Mouse (Mus musculus): ENCODE measurements around the gene Gria2. TPM values are rescaled to one million over a fixed set of nuclear protein-coding genes. Genes with fewer than 3 reads are reported as not detected.

The Gria2 gene
- polyA plus RNA-seq, 2 experiments = 5.0 to 6.9 TPM

DNA sequence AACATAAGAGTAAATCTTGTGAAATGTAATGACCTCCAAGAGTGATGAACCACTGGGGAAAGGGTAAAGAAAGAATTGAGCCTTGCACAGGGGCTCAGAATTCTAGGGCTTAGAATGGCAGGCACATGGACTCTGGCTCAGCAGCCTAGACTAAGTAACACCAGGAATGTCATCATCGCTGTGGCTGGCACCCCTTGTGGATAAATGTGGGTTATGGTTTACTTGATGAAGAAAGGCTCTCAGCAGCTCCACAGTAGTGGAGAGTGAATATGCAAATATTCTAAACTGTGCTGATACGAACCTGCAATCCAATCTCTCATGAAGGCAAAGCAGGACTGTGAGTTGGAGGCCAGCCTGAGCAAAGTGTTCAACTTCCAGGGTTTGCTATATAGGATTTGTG is 26.0 kb downstream of the Gria2 start:
- Histone ChIP-seq H3K4me3 (replicated peaks; ENCODE audit: low read length) (no peak overlapping the region), H3K4me2 (replicated peaks; ENCODE audit: low read depth, low read length, severe bottlenecking) (no peak overlapping the region), H3K9ac (ENCODE audit: low read depth, low read length, severe bottlenecking) (no peak overlapping the region), H3K4me1 (ENCODE audit: control insufficient read depth, insufficient read depth, low read length) (0 out of 2 replicates have a peak, but pooled peaks cover 3% of the 10 kb centered on the region), H3K9me3 (ENCODE audit: control insufficient read depth, low read length) (no peaks in the 10 kb centered on the region), H3K27ac (replicated peaks; ENCODE audit: low read depth, low read length) (no peak overlapping the region), H3K36me3 (ENCODE audit: control insufficient read depth, insufficient read depth, low read length) (no peaks in the 10 kb centered on the region), H3K27me3 (ENCODE audit: control insufficient read depth, insufficient read depth, low read length) (no peaks in the 10 kb centered on the region)
- TF ChIP-seq POLR2A (IDR thresholded peaks at IDR 0.05; ENCODE audit: borderline replicate concordance, extremely low read depth, insufficient read depth, insufficient read length) = no peak
- DNase-seq (ENCODE audit: low spot score) (no peak), ATAC-seq (ENCODE audit: low FRiP score, low read depth) (no peak)
- WGBS = 81% methylated on average over 2 of the region's 2 CpGs

DNA sequence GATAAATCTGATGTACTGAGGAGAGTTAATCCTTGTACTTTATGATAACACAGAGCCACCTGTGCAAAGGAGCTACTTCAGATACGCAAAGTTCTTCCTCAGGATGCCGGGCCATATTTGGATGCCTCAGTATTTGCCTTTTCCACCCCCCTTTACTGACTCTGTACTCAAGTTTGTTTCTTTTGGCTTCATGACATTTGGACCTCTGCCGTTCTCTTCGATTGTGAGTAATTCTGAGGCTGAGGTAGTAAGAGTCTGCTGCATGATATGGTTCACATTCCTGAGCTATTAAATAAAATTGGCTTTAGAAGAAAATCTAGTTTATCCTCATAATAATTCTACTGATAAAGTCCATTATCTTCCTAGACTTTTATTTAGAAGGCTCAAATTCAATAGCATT is 26.7 kb downstream of the Gria2 start:
- DNase-seq (ENCODE audit: low spot score) (no peak), ATAC-seq (ENCODE audit: low FRiP score, low read depth) (no peak)
- TF ChIP-seq POLR2A (IDR thresholded peaks at IDR 0.05; ENCODE audit: borderline replicate concordance, extremely low read depth, insufficient read depth, insufficient read length) = no peak
- H3K27ac ChIP-seq (replicated peaks; ENCODE audit: low read depth, low read length) = no peak overlapping the region
- no peaks in the 10 kb centered on the region for H3K36me3 ChIP-seq (ENCODE audit: control insufficient read depth, insufficient read depth, low read length)
- H3K4me2 ChIP-seq (replicated peaks; ENCODE audit: low read depth, low read length, severe bottlenecking) = no peak overlapping the region
- H3K4me1 ChIP-seq (ENCODE audit: control insufficient read depth, insufficient read depth, low read length) = 0 out of 2 replicates have a peak, but pooled peaks cover 3% of the 10 kb centered on the region
- no peak overlapping the region for H3K9ac ChIP-seq (ENCODE audit: low read depth, low read length, severe bottlenecking)
- H3K4me3 ChIP-seq (replicated peaks; ENCODE audit: low read length) = no peak overlapping the region
- H3K27me3 ChIP-seq (ENCODE audit: control insufficient read depth, insufficient read depth, low read length) = no peaks in the 10 kb centered on the region
- 90% methylated on average over 4 of the region's 4 CpGs for WGBS
- H3K9me3 ChIP-seq (ENCODE audit: control insufficient read depth, low read length) = no peaks in the 10 kb centered on the region

GRCm38 (mm10) chr3:80774005-80774764 is 28.4 kb downstream of the Gria2 start:
- DNase-seq (ENCODE audit: low spot score) = no peak
- H3K9me3 ChIP-seq (ENCODE audit: control insufficient read depth, low read length) = no peaks in the 10 kb centered on the region
- no peak for ATAC-seq (ENCODE audit: low FRiP score, low read depth)
- H3K9ac ChIP-seq (ENCODE audit: low read depth, low read length, severe bottlenecking) = no peak overlapping the region
- H3K27me3 ChIP-seq (ENCODE audit: control insufficient read depth, insufficient read depth, low read length) = no peaks in the 10 kb centered on the region
- no peak overlapping the region for H3K4me3 ChIP-seq (replicated peaks; ENCODE audit: low read length)
- H3K4me2 ChIP-seq (replicated peaks; ENCODE audit: low read depth, low read length, severe bottlenecking) = no peak overlapping the region
- no peak for TF ChIP-seq POLR2A (IDR thresholded peaks at IDR 0.05; ENCODE audit: borderline replicate concordance, extremely low read depth, insufficient read depth, insufficient read length)
- WGBS = 45% methylated on average over 4 of the region's 4 CpGs
- H3K36me3 ChIP-seq (ENCODE audit: control insufficient read depth, insufficient read depth, low read length) = no peaks in the 10 kb centered on the region
- H3K27ac ChIP-seq (replicated peaks; ENCODE audit: low read depth, low read length) = no peak overlapping the region
- 0 out of 2 replicates have a peak, but pooled peaks cover 3% of the 10 kb centered on the region for H3K4me1 ChIP-seq (ENCODE audit: control insufficient read depth, insufficient read depth, low read length)

- H3K27ac ChIP-seq (replicated peaks; ENCODE audit: low read depth, low read length) = no peak overlapping the region
- 91% methylated on average over 4 of the region's 4 CpGs for WGBS
- no peaks in the 10 kb centered on the region for H3K36me3 ChIP-seq (ENCODE audit: control insufficient read depth, insufficient read depth, low read length)
Measured at GRCm38 (mm10) chr3:80773232-80773631, 29.4 kb downstream of the Gria2 start.

GRCm38 (mm10) chr3:80769506-80770235 is 33.0 kb downstream of the Gria2 start:
- Histone ChIP-seq H3K36me3 (ENCODE audit: control insufficient read depth, insufficient read depth, low read length) (no peaks in the 10 kb centered on the region), H3K4me2 (replicated peaks; ENCODE audit: low read depth, low read length, severe bottlenecking) (no peak overlapping the region), H3K9me3 (ENCODE audit: control insufficient read depth, low read length) (no peaks in the 10 kb centered on the region), H3K4me1 (ENCODE audit: control insufficient read depth, insufficient read depth, low read length) (0 out of 2 replicates have a peak, but pooled peaks cover 3% of the 10 kb centered on the region), H3K27ac (replicated peaks; ENCODE audit: low read depth, low read length) (no peak overlapping the region), H3K9ac (ENCODE audit: low read depth, low read length, severe bottlenecking) (no peak overlapping the region), H3K4me3 (replicated peaks; ENCODE audit: low read length) (no peak overlapping the region), H3K27me3 (ENCODE audit: control insufficient read depth, insufficient read depth, low read length) (no peaks in the 10 kb centered on the region)
- no peak for ATAC-seq (ENCODE audit: low FRiP score, low read depth)
- no peak for DNase-seq (ENCODE audit: low spot score)
- no peak for TF ChIP-seq POLR2A (IDR thresholded peaks at IDR 0.05; ENCODE audit: borderline replicate concordance, extremely low read depth, insufficient read depth, insufficient read length)
- 60% methylated on average over 5 of the region's 5 CpGs for WGBS

More at GRCm38 (mm10) chr3:80773232-80773631, 29.4 kb downstream of the Gria2 start:
- no peak for ATAC-seq (ENCODE audit: low FRiP score, low read depth)
- no peak for TF ChIP-seq POLR2A (IDR thresholded peaks at IDR 0.05; ENCODE audit: borderline replicate concordance, extremely low read depth, insufficient read depth, insufficient read length)
- Histone ChIP-seq H3K4me3 (replicated peaks; ENCODE audit: low read length) (no peak overlapping the region), H3K9me3 (ENCODE audit: control insufficient read depth, low read length) (no peaks in the 10 kb centered on the region), H3K27me3 (ENCODE audit: control insufficient read depth, insufficient read depth, low read length) (no peaks in the 10 kb centered on the region), H3K9ac (ENCODE audit: low read depth, low read length, severe bottlenecking) (no peak overlapping the region), H3K4me1 (ENCODE audit: control insufficient read depth, insufficient read depth, low read length) (0 out of 2 replicates have a peak, but pooled peaks cover 3% of the 10 kb centered on the region), H3K4me2 (replicated peaks; ENCODE audit: low read depth, low read length, severe bottlenecking) (no peak overlapping the region)
- DNase-seq (ENCODE audit: low spot score) = no peak

Measured in limb, embryonic 14.5 days (tissue).